Mouse (Mus musculus) adrenal gland, adult 8-10 months (tissue): ENCODE measurements around the gene Ypel1. TPM values are rescaled to one million over a fixed set of nuclear protein-coding genes. Genes with fewer than 3 reads are reported as not detected.
A peak's percentile ranks its signal among the peaks of the same experiment; 100 is the strongest.

Experiments used
- DNase-seq: peaks from one replicate; pipeline ENCODE4 v3.0.0; 2022
- microRNA-seq, 2 experiments: library from miRNA; unstranded; fragments of <30 nt; microRNA quantifications; one replicate each; pipeline ENCODE4 v1.2.0; 2022
- total RNA-seq, 4 experiments: library from RNA; stranded (reverse); gene quantifications; 2 replicates each; pipeline ENCODE4 v1.2.4; 2022

Gene Ypel1
- total RNA-seq, 4 experiments from 2014 or later: 7.4 to 12.2 (median 10.2) TPM

DNA sequence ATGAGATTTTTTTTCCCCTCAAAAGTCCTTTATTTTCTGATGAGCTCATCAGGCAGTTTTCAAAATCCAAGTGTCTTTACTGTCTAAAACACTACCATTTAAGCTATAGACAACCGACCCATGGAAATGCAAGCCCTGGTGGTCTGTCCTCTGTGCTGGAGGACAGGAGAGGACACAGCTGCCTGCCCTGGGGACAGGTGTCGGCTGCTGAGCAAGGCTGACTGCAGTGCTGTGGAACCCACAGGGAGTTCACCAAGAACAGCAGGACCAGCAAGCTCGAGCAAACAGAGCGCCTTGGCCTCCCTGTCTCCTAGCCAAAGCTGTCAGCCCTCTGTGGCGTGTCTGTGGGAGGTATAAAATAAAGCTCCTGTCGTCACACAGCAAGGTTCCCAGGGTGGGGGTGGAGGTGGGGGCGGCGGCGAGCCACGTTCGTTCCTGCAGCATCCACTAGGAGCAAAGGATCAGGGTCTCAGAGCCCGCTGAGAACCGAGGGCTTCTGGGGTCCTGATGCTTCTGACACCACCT, 17.2 kb downstream of the Ypel1 start:
- no peak for DNase-seq

DNA sequence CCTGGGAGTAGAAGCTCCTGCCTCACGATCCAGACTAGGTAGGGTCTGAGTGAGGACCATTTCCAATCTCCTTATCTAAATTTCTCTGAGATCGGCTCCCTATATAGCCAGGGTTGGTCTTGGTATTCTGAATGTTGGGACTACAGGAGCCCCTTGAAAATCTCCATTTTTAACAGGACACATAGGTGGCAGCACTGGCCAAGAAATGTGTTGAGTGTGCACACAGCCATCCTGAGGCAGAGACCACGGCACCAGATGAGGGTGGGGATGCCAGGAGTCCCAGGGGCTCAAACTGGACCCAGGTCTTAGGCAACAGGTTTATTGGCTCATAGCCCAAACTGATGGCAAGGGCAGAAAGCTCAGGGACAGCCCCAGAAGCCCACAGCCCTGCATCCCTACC, 18.9 kb downstream of the Ypel1 start:
- no peak for DNase-seq

- no peak for DNase-seq
Observed at GRCm38 (mm10) chr16:17096938-17097337, 27.4 kb downstream of the Ypel1 start.

GRCm38 (mm10) chr16:17102630-17103220, 33.2 kb downstream of the Ypel1 start:
- no peak for DNase-seq

DNA sequence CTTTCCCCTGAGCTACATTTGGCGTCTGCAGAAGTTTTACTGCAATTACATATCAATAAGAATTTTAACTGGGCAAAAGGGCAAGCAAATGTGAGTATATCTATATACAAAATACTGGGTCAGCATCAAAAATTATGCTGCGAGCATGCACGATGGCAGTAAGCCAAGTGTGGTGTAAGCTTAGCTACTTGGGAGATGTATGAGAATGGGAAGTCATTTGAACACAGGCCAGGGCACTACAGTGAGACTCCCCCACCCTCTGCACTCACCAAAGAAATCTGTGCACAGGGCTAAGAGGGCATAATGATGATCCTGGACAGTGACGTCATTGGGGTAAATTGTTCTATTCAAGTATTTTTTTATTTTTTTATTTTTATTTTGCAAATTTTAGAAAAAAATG, 35.1 kb downstream of the Ypel1 start:
- no peak for DNase-seq

- peak; percentile 67 for DNase-seq
Observed at GRCm38 (mm10) chr16:17110771-17111743, 41.6 kb downstream of the Ypel1 start, which contains the start of gene Ppil2. Gene Ppil2 (minus strand): TSS chr16:17111257.

DNA sequence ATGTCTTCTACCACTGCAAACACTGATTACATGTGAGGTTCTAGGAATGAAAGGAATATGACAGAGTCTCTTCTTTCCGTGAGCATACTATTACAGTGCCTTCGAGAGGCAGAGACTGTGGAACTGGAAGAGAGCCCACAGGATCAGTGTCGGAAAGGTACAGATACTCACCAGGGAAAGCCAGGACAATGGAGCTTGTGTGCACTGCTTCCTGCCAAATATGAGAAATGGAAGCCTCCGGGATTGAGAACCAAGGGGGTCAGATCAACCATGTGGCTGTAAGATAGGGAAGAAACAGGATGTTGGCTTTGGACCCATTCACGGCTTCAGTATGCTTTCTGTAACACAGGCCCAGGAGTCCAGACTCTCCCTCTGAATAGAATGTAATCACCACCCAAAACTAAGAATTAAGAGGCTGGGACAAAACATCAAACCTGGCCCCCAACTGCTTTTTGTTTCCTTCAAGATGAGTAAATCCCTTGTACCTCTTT, 47.9 kb downstream of the Ypel1 start:
- no peak for DNase-seq

- DNase-seq: no peak
Observed at GRCm38 (mm10) chr16:17121569-17121968, 52.1 kb downstream of the Ypel1 start.

GRCm38 (mm10) chr16:17124119-17124870, 54.8 kb downstream of the Ypel1 start:
- DNase-seq: no peak

- DNase-seq: peak; percentile 71
Observed at GRCm38 (mm10) chr16:17124871-17125520, 55.5 kb downstream of the Ypel1 start, which contains the start of gene 2610318N02Rik. Gene 2610318N02Rik (minus strand): TSS chr16:17125167.

GRCm38 (mm10) chr16:17127292-17127691, 57.8 kb downstream of the Ypel1 start:
- no peak for DNase-seq

- no peak for DNase-seq
Observed at GRCm38 (mm10) chr16:17131191-17132088, 61.9 kb downstream of the Ypel1 start.

- DNase-seq: peak; percentile 96
Observed at GRCm38 (mm10) chr16:17132089-17132905, 62.8 kb downstream of the Ypel1 start, which contains the start of gene Sdf2l1. Gene Sdf2l1 (minus strand): TSS chr16:17132383.

DNA sequence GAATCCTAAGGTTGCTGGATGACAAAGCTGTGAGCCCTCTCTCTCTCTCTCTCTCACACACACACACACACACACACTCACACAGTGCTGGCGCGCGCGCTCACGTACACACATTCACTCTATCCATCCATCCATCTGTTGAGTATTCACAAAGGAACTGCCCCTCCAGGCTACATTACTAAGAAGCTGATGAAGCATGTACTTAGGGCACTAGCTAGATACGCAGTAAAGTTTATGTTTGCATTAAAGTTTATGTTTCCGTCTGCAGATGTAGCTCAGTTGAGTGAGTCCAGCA, 63.4 kb downstream of the Ypel1 start:
- DNase-seq: no peak

Small RNAs within 50 kb of the gene (microRNA-seq; reads per million reads assigned to microRNA genes)
- gene Mir130b: 127 to 144 reads per million in 2 experiments
- 1.8 to 3.2 reads per million in 2 experiments for gene Mir301b

Other genes starting within 250 kb of the Ypel1 start
- under 1 TPM; 0.25 to 0.94 (median 0.60) TPM for gene Spag6l, start 240.2 kb upstream of the Ypel1 start, total RNA-seq
- not detected for gene Igll1, start 205.7 kb upstream of the Ypel1 start, total RNA-seq
- gene Top3b, start 199.0 kb upstream of the Ypel1 start, total RNA-seq: 10 to 100 TPM; 52.5 to 84.9 (median 68.5) TPM
- under 1 TPM in 2 of 4 experiments, not detected in 2; 0.77 to 0.81 TPM for gene Vpreb1, start 198.9 kb upstream of the Ypel1 start, total RNA-seq
- gene Ppm1f, start 173.2 kb upstream of the Ypel1 start, total RNA-seq: 10 to 100 TPM; 42.1 to 54.6 (median 43.1) TPM
- gene Mapk1, start 86.3 kb upstream of the Ypel1 start, total RNA-seq: 100 to 1,000 TPM; 178 to 210 (median 193) TPM
- 100 to 1,000 TPM in 3 of 4 experiments, 10 to 100 TPM in 1; 99.4 to 120 (median 106) TPM for gene Ppil2, start 41.6 kb downstream of the Ypel1 start, total RNA-seq
- gene 2610318N02Rik, start 55.5 kb downstream of the Ypel1 start, total RNA-seq: 1 to 10 TPM in 2 of 4 experiments, under 1 TPM in 2; 0.62 to 1.5 (median 1.1) TPM
- gene Sdf2l1, start 62.7 kb downstream of the Ypel1 start, total RNA-seq: 10 to 100 TPM; 25.5 to 54.1 (median 34.4) TPM
- gene Ydjc, start 74.9 kb downstream of the Ypel1 start, total RNA-seq: 10 to 100 TPM in 2 of 4 experiments, 1 to 10 TPM in 2; 7.3 to 16.8 (median 9.7) TPM
- gene Ccdc116, start 77.5 kb downstream of the Ypel1 start, total RNA-seq: under 1 TPM; 0.35 to 0.66 (median 0.47) TPM
- 100 to 1,000 TPM; 162 to 223 (median 198) TPM for gene Ube2l3, start 133.0 kb downstream of the Ypel1 start, total RNA-seq
- gene Rimbp3, start 138.9 kb downstream of the Ypel1 start, total RNA-seq: under 1 TPM in 2 of 4 experiments, not detected in 2; 0.09 to 0.14 TPM
- 1 to 10 TPM; 2.0 to 3.7 (median 3.4) TPM for gene Hic2, start 163.9 kb downstream of the Ypel1 start, total RNA-seq
- 10 to 100 TPM in 3 of 4 experiments, 1 to 10 TPM in 1; 9.3 to 30.7 (median 19.6) TPM for gene Tmem191c, start 206.4 kb downstream of the Ypel1 start, total RNA-seq